Mouse (Mus musculus): ENCODE results near the gene Cnn1. TPM values are rescaled to one million over a fixed set of nuclear protein-coding genes. Genes with fewer than 3 reads are reported as not detected.
"Not testable (repeated sequence)": the region's sequence is repeated elsewhere in the genome, so short reads cannot be mapped to it uniquely, and the experiment has no call there.

Gene Cnn1
- polyA plus RNA-seq, 1 experiment from 2014 or later = 0.68 TPM

DNA sequence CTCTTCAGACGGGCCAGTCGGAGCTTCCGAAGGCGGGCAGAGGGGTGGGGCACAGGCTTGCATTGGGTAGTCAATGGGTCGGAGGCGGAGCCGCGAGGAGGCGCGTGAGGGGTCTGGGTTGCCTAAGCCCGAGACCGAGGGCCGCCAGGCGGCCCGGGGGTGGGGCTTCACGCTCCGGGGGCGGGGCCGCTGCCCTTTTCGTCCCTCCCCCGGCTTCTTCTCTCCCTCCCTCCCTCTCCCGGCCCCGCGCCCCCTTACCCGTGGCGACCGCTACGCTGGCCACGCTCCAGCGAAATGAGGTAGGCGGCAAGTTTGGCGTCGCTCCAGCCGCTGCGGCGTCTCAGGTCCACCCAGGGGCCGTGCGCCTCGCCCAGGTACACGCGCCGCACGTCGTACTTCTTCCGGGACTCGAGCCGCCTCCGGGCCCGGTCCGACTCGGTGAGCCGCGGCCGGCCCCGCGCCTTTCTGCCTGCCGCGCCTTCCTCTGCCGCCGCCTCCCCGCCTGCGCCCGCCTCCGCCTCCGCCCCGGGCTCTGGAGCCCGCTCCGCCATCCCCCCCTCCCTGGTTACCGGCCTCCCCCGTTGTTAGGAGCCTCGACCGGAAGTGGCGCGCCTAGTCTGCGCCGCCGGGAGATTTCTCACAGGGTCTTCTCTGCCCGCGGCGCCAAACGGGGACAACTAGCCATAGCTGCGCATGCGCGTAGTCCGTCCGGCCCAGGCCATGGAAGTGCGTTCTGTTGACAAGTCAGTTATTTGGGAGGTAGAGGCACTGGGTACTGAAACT lies 28.0 kb upstream of the Cnn1 start, which contains the start of the genes Gm49318 and Zfp653:
Gm49318 (minus strand) TSS at position 469 of the 783 bp plus-strand sequence.
Zfp653 (minus strand) TSS at position 586 of the 783 bp plus-strand sequence.
- under 1% methylated on average over 68 of the region's 87 CpGs for WGBS (ENCODE audit: insufficient replicate concordance)
- Histone ChIP-seq H3K27ac (ENCODE audit: low read depth) (peak within 1 kb of the TSS; percentile 95), H3K36me3 (replicated peaks; ENCODE audit: insufficient read depth, low read length) (peaks cover 17% of the 10 kb centered on the region), H3K9ac (replicated peaks) (peak within 1 kb of the TSS; percentile 92), H3K4me2 (ENCODE audit: low read depth, low read length) (peak within 1 kb of the TSS; percentile 72), H3K9me3 (ENCODE audit: low read length) (no peaks in the 10 kb centered on the region), H3K4me3 (ENCODE audit: low read depth, low read length) (peak within 1 kb of the TSS; percentile 95), H3K27me3 (ENCODE audit: insufficient read depth, low read length) (no peaks in the 10 kb centered on the region), H3K4me1 (ENCODE audit: insufficient read depth) (peaks cover 13% of the 10 kb centered on the region)
- TF ChIP-seq EP300 (IDR thresholded peaks at IDR 0.05; ENCODE audit: low read depth) (no peak), CTCF (IDR thresholded peaks at IDR 0.05; ENCODE audit: low read depth) (peak; percentile 27; the same call in 1 of the 2 replicates)
- peak; percentile 92 for ATAC-seq
- DNase-seq = peak; percentile 97

GRCm38 (mm10) chr9:22072276-22072675 lies 26.7 kb upstream of the Cnn1 start:
- H3K4me1 ChIP-seq (ENCODE audit: insufficient read depth) = peaks cover 13% of the 10 kb centered on the region
- H3K9ac ChIP-seq (replicated peaks) = no peak overlapping the region
- no peak overlapping the region for H3K4me2 ChIP-seq (ENCODE audit: low read depth, low read length)
- H3K27ac ChIP-seq (ENCODE audit: low read depth) = no peak overlapping the region
- no peaks in the 10 kb centered on the region for H3K27me3 ChIP-seq (ENCODE audit: insufficient read depth, low read length)
- WGBS (ENCODE audit: insufficient replicate concordance) = 92% methylated on average over 4 of the region's 4 CpGs
- no peak overlapping the region for H3K4me3 ChIP-seq (ENCODE audit: low read depth, low read length)
- ATAC-seq = no peak
- no peak for DNase-seq
- TF ChIP-seq CTCF (IDR thresholded peaks at IDR 0.05; ENCODE audit: low read depth) (no peak), EP300 (IDR thresholded peaks at IDR 0.05; ENCODE audit: low read depth) (no peak)
- no peaks in the 10 kb centered on the region for H3K9me3 ChIP-seq (ENCODE audit: low read length)
- peaks cover 21% of the 10 kb centered on the region for H3K36me3 ChIP-seq (replicated peaks; ENCODE audit: insufficient read depth, low read length)

- not testable (repeated sequence) for H3K27ac ChIP-seq (ENCODE audit: low read depth); H3K27me3 ChIP-seq (ENCODE audit: insufficient read depth, low read length); H3K4me1 ChIP-seq (ENCODE audit: insufficient read depth); H3K9me3 ChIP-seq (ENCODE audit: low read length); ATAC-seq; H3K9ac ChIP-seq (replicated peaks); DNase-seq; H3K4me3 ChIP-seq (ENCODE audit: low read depth, low read length); H3K4me2 ChIP-seq (ENCODE audit: low read depth, low read length)
- peaks cover 23% of the 10 kb centered on the region; the same call in 1 of the 2 replicates for H3K36me3 ChIP-seq (replicated peaks; ENCODE audit: insufficient read depth, low read length)
- WGBS (ENCODE audit: insufficient replicate concordance) = 61% methylated on average over 5 of the region's 5 CpGs
Observed at GRCm38 (mm10) chr9:22075778-22076177, 23.2 kb upstream of the Cnn1 start.

DNA sequence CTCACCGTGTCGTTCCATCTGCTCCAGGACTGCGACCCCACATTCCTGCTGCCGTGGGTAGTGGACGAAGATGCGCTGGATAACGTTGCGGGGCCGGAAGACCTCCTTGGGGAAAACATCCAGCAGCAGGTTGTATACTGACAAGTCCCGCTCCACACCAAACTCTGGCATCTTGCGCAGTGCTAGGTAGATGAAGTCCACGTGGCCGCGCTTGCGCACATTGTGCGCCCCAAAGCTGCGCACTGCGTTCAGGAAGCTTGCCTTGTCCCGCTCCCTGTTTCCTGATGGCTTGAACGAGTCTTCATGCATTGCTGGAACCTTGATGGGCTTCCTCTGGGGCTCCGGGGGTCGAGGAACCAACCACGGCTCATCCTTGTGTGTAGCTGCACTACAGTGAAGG lies 22.8 kb upstream of the Cnn1 start:
- ATAC-seq (no peak), DNase-seq (no peak)
- WGBS (ENCODE audit: insufficient replicate concordance) = 92% methylated on average over 23 of the region's 23 CpGs
- no peak overlapping the region for H3K4me2 ChIP-seq (ENCODE audit: low read depth, low read length)
- peaks cover 23% of the 10 kb centered on the region; the same call in 1 of the 2 replicates for H3K36me3 ChIP-seq (replicated peaks; ENCODE audit: insufficient read depth, low read length)
- no peak overlapping the region for H3K9ac ChIP-seq (replicated peaks)
- no peaks in the 10 kb centered on the region for H3K9me3 ChIP-seq (ENCODE audit: low read length)
- no peaks in the 10 kb centered on the region for H3K27me3 ChIP-seq (ENCODE audit: insufficient read depth, low read length)
- H3K27ac ChIP-seq (ENCODE audit: low read depth) = no peak overlapping the region
- H3K4me1 ChIP-seq (ENCODE audit: insufficient read depth) = peaks cover 4% of the 10 kb centered on the region; the same call in 1 of the 2 replicates
- H3K4me3 ChIP-seq (ENCODE audit: low read depth, low read length) = no peak overlapping the region
- no peak for TF ChIP-seq CTCF (IDR thresholded peaks at IDR 0.05; ENCODE audit: low read depth)
- TF ChIP-seq EP300 (IDR thresholded peaks at IDR 0.05; ENCODE audit: low read depth) = no peak

GRCm38 (mm10) chr9:22084667-22085021 lies 14.4 kb upstream of the Cnn1 start:
- Histone ChIP-seq H3K4me1 (ENCODE audit: insufficient read depth) (0 out of 2 replicates have a peak, but pooled peaks cover 6% of the 10 kb centered on the region), H3K27me3 (ENCODE audit: insufficient read depth, low read length) (no peaks in the 10 kb centered on the region), H3K4me3 (ENCODE audit: low read depth, low read length) (peak overlapping the region; percentile 68), H3K9me3 (ENCODE audit: low read length) (no peaks in the 10 kb centered on the region), H3K36me3 (replicated peaks; ENCODE audit: insufficient read depth, low read length) (0 out of 2 replicates have a peak, but pooled peaks cover 6% of the 10 kb centered on the region), H3K4me2 (ENCODE audit: low read depth, low read length) (peak overlapping the region; percentile 73), H3K27ac (ENCODE audit: low read depth) (peak overlapping the region; percentile 82; the same call in 1 of the 2 replicates), H3K9ac (replicated peaks) (peak overlapping the region; percentile 81)
- no peak for TF ChIP-seq CTCF (IDR thresholded peaks at IDR 0.05; ENCODE audit: low read depth)
- no peak for TF ChIP-seq EP300 (IDR thresholded peaks at IDR 0.05; ENCODE audit: low read depth)
- ATAC-seq (no peak), DNase-seq (no peak)
- WGBS (ENCODE audit: insufficient replicate concordance) = 25% methylated on average over 4 of the region's 4 CpGs

DNA sequence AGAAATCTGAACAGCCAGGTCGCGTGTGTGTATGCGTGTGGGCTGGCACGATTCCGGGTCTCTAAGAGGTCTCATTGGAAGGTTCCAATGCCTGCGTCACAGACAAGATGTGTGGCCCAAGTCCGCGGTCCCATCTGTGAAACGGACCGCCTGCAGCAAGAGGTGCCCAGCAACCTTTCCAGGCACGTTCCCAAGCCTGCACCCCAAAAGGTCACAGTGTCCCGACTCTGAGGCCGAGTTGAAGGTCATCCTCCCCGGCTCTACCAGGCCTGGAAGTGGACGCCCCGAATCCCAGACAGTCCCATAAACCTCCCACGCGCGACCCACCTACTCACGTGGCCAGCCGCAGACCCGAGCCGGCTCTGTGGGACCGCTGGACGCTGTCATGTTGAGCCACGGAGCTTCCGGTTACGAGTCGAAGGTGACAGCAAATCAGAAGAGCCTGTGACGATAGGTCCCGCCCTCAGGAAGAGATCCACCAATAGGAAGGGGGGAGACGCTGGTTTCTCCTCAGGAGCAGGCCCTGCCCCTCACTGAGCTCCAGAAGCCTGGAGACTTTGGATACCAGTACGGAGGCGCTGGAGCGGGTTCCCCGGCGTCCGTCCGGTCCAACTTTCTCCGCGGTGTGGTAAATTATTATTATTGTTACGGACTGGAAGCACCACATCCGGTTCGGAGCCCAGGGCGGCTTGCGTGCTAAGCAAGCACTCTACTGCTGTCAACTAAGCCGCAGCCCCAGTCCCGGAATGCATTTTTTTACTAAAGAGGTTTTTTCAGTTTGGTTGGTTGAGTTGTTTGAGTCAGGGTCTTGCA lies 13.8 kb upstream of the Cnn1 start, which contains the start of gene Ecsit:
Ecsit (minus strand) TSS at position 417 of the 813 bp plus-strand sequence.
- ATAC-seq = peak; percentile 99
- Histone ChIP-seq H3K4me2 (ENCODE audit: low read depth, low read length) (peak within 1 kb of the TSS; percentile 73), H3K36me3 (replicated peaks; ENCODE audit: insufficient read depth, low read length) (0 out of 2 replicates have a peak, but pooled peaks cover 3% of the 10 kb centered on the region), H3K27ac (ENCODE audit: low read depth) (peak within 1 kb of the TSS; percentile 82), H3K4me3 (ENCODE audit: low read depth, low read length) (peak within 1 kb of the TSS; percentile 68), H3K27me3 (ENCODE audit: insufficient read depth, low read length) (no peaks in the 10 kb centered on the region), H3K4me1 (ENCODE audit: insufficient read depth) (0 out of 2 replicates have a peak, but pooled peaks cover 6% of the 10 kb centered on the region), H3K9me3 (ENCODE audit: low read length) (no peaks in the 10 kb centered on the region), H3K9ac (replicated peaks) (peak within 1 kb of the TSS; percentile 81)
- WGBS (ENCODE audit: insufficient replicate concordance) = under 1% methylated on average over 48 of the region's 48 CpGs
- DNase-seq = peak; percentile 92
- peak; percentile 30; the same call in 1 of the 2 replicates for TF ChIP-seq EP300 (IDR thresholded peaks at IDR 0.05; ENCODE audit: low read depth)
- TF ChIP-seq CTCF (IDR thresholded peaks at IDR 0.05; ENCODE audit: low read depth) = no peak
